8 mouse cellular contexts compared by ENCODE assay signal in genomic region chr8:114773461-114774414, GRCm38 (mm10).
A peak's percentile ranks its signal among the peaks of the same experiment; 100 is the strongest.
DNase-seq lines count a peak whose midpoint lies in the region; ATAC-seq and TF ChIP-seq lines count a peak whose summit lies in the region.

No protein-coding gene starts in this region.

- peaks cover 26% of the 10 kb centered on the region for H3K4me1 ChIP-seq in embryonic facial prominence, embryonic 15.5 days
- H3K4me1 ChIP-seq in heart, embryonic 13.5 days: peaks cover 60% of the 10 kb centered on the region
- H3K4me1 ChIP-seq in lung, adult 2 months (ENCODE audit: control insufficient read depth, insufficient read depth, low read length): peaks cover 6% of the 10 kb centered on the region
- H3K4me1 ChIP-seq in stomach, embryonic 14.5 days (ENCODE audit: control insufficient read depth, insufficient read depth, low read length): peaks cover 18% of the 10 kb centered on the region

- peak overlapping the region; percentile 32 for H3K4me2 ChIP-seq in embryonic facial prominence, embryonic 15.5 days (replicated peaks)
- peak overlapping the region; percentile 38 for H3K4me2 ChIP-seq in heart, embryonic 13.5 days
- H3K4me2 ChIP-seq in stomach, embryonic 14.5 days (replicated peaks; ENCODE audit: low read depth, low read length): peak overlapping the region; percentile 13; the same call in 1 of the 2 replicates

- H3K9me3 ChIP-seq in embryonic facial prominence, embryonic 15.5 days (replicated peaks): no peaks in the 10 kb centered on the region
- no peaks in the 10 kb centered on the region for H3K9me3 ChIP-seq in heart, embryonic 13.5 days
- no peaks in the 10 kb centered on the region for H3K9me3 ChIP-seq in stomach, embryonic 14.5 days (ENCODE audit: control insufficient read depth, low read depth, low read length)

- WGBS in embryonic facial prominence, embryonic 15.5 days: 15% methylated on average over 23 of the region's 23 CpGs
- WGBS in heart, embryonic 13.5 days: 24% methylated on average over 23 of the region's 23 CpGs
- WGBS in lung, adult 2 months: 22% methylated on average over 23 of the region's 23 CpGs
- WGBS in stomach, embryonic 14.5 days: 22% methylated on average over 23 of the region's 23 CpGs

- no peak overlapping the region for H3K9ac ChIP-seq in embryonic facial prominence, embryonic 15.5 days
- peak overlapping the region; percentile 28; the same call in 1 of the 2 replicates for H3K9ac ChIP-seq in heart, embryonic 13.5 days
- H3K9ac ChIP-seq in stomach, embryonic 14.5 days (replicated peaks; ENCODE audit: low read depth, low read length): no peak overlapping the region

- H3K36me3 ChIP-seq in embryonic facial prominence, embryonic 15.5 days: no peaks in the 10 kb centered on the region
- H3K36me3 ChIP-seq in heart, embryonic 13.5 days: no peaks in the 10 kb centered on the region
- no peaks in the 10 kb centered on the region for H3K36me3 ChIP-seq in stomach, embryonic 14.5 days (ENCODE audit: control insufficient read depth, insufficient read depth, low read length)

- no peak for TF ChIP-seq POLR2A in lung, adult 2 months (IDR thresholded peaks at IDR 0.05; ENCODE audit: borderline replicate concordance, extremely low read depth, low read depth, low read length)

- peak; percentile 20 for DNase-seq in layer of hippocampus, adult 11-12 months (ENCODE audit: low spot score)
- DNase-seq in layer of hippocampus, adult 9-11 months: no peak
- DNase-seq in kidney, postnatal 10 days: peak; percentile 87
- peak; percentile 23 for DNase-seq in lung, adult 2 months
- no peak for DNase-seq in embryo, embryonic 11 days

- H3K27ac ChIP-seq in embryonic facial prominence, embryonic 15.5 days (replicated peaks): peak overlapping the region; percentile 74
- H3K27ac ChIP-seq in heart, embryonic 13.5 days (replicated peaks): peak overlapping the region; percentile 78
- peak overlapping the region; percentile 78; the same call in 1 of the 2 replicates for H3K27ac ChIP-seq in stomach, embryonic 14.5 days (ENCODE audit: low read length)

- TF ChIP-seq CTCF in lung, adult 2 months (IDR thresholded peaks at IDR 0.05; ENCODE audit: insufficient read depth, low read length): no peak

- H3K27me3 ChIP-seq in embryonic facial prominence, embryonic 15.5 days: no peaks in the 10 kb centered on the region
- no peaks in the 10 kb centered on the region for H3K27me3 ChIP-seq in heart, embryonic 13.5 days (replicated peaks)
- H3K27me3 ChIP-seq in stomach, embryonic 14.5 days (ENCODE audit: control insufficient read depth, insufficient read depth, low read length): no peaks in the 10 kb centered on the region

- H3K4me3 ChIP-seq in embryonic facial prominence, embryonic 15.5 days (replicated peaks): no peak overlapping the region
- no peak overlapping the region for H3K4me3 ChIP-seq in heart, embryonic 13.5 days
- no peak overlapping the region for H3K4me3 ChIP-seq in lung, adult 2 months (replicated peaks; ENCODE audit: extremely low read depth, low read depth, low read length)
- no peak overlapping the region for H3K4me3 ChIP-seq in stomach, embryonic 14.5 days (ENCODE audit: low read depth, low read length)

- peak; percentile 83 for ATAC-seq in embryonic facial prominence, embryonic 15.5 days (ENCODE audit: insufficient number of reproducible peaks, low FRiP score, low TSS enrichment, low read depth)
- no peak for ATAC-seq in heart, embryonic 13.5 days (ENCODE audit: extremely low read depth, insufficient number of reproducible peaks, low FRiP score, low TSS enrichment)
- ATAC-seq in stomach, embryonic 14.5 days (ENCODE audit: insufficient number of reproducible peaks, insufficient read depth, low FRiP score, low read depth): peak; percentile 59; the same call in 1 of the 2 replicates

Comparison
In these comparisons a context has a peak if more than half of its experiments do, and no peak if none do; other contexts are left out.
1. DNase-seq: peak in layer of hippocampus, adult 11-12 months (single experiment), kidney, postnatal 10 days (single experiment) and lung, adult 2 months (single experiment); none in layer of hippocampus, adult 9-11 months (single experiment) and embryo, embryonic 11 days (single experiment).
2. Peak in every context shown above with its lines, with median percentiles within 50 percentile points of each other: H3K27ac ChIP-seq and H3K4me2 ChIP-seq.